Mouse (Mus musculus) thymus, postnatal 0 days (tissue): ENCODE data around the gene Usp20. TPM values are rescaled to one million over a fixed set of nuclear protein-coding genes. Genes with fewer than 3 reads are reported as not detected.

Experiments
- DNase-seq: peaks from one replicate; pipeline ENCODE4 v3.0.0-alpha.2; 2015; ENCODE audit warnings: low spot score
- polyA plus RNA-seq: library from polyadenylated mRNA; unstranded; fragments of >200 nt; fragmentation: Nextera tagmentation; extraction: Ambion mirVana; gene quantifications from 2 replicates; pipeline ENCODE4 v1.2.1, GENCODE M21; 2015

Usp20 gene
- polyA plus RNA-seq, 1 experiment from 2014 or later = 13.2 TPM

DNA sequence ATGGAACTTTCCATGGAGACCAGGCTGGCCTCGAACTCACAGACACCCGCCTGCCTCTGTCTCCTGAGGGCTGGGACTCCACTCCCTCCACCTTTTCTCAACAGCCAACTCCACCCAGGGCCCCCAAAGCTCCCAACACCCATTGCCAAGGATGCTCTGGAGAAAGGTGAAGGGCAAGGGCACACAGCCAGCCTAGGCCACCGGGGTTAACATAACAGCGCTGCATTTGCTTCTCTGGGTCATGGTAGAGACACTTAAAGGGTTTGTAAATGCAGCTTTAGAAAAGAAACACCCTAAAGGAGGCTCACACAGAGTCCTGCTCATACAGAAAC, 87.0 kb downstream of the Usp20 start:
- DNase-seq = no peak

- no peak for DNase-seq
Measured at GRCm38 (mm10) chr2:31069506-31069905, 87.4 kb downstream of the Usp20 start.

Other genes with a start within 250 kb of the Usp20 start
- 0.90 and 1.1 TPM in 2 replicates for gene 1700001O22Rik, start 178.6 kb upstream of the Usp20 start, polyA plus RNA-seq
- 48.5 and 50.4 TPM in 2 replicates for gene Ntmt1, start 174.5 kb upstream of the Usp20 start, polyA plus RNA-seq
- 37.8 and 44.3 TPM in 2 replicates for gene Asb6, start 151.9 kb upstream of the Usp20 start, polyA plus RNA-seq
- gene Prrx2, start 147.3 kb upstream of the Usp20 start, polyA plus RNA-seq = 0.60 and 0.91 TPM in 2 replicates
- gene Ptges, start 52.4 kb upstream of the Usp20 start, polyA plus RNA-seq = 3.2 and 3.4 TPM in 2 replicates
- 24.2 and 26.1 TPM in 2 replicates for gene Tor1b, start 29.3 kb upstream of the Usp20 start, polyA plus RNA-seq
- 80.1 and 83.6 TPM in 2 replicates for gene Tor1a, start 14.3 kb upstream of the Usp20 start, polyA plus RNA-seq
- 64.0 and 66.2 TPM in 2 replicates for gene BC005624, start 78 bp upstream of the Usp20 start, polyA plus RNA-seq
- 45.6 and 59.9 TPM in 2 replicates for gene Fnbp1, start 159.7 kb downstream of the Usp20 start, polyA plus RNA-seq
- 21.7 and 24.1 TPM in 2 replicates for gene Gpr107, start 170.0 kb downstream of the Usp20 start, polyA plus RNA-seq